8 mouse cellular contexts compared by ENCODE assay signal in genomic region chr8:70544200-70544687, GRCm38 (mm10). TPM values are rescaled to one million over a fixed set of nuclear protein-coding genes. Genes with fewer than 3 reads are reported as not detected.
DNase-seq lines count a peak whose midpoint lies in the region; ATAC-seq lines count a peak whose summit lies in the region.

No protein-coding gene starts in this region.

- H3K36me3 ChIP-seq in embryonic facial prominence, embryonic 11.5 days (replicated peaks; ENCODE audit: control insufficient read depth, insufficient read depth, low read depth, low read length): no peaks in the 10 kb centered on the region
- H3K36me3 ChIP-seq in embryonic facial prominence, embryonic 10.5 days (replicated peaks): peaks cover 3% of the 10 kb centered on the region; the same call in 1 of the 2 replicates

- H3K27ac ChIP-seq in embryonic facial prominence, embryonic 11.5 days (replicated peaks; ENCODE audit: low read depth, low read length): no peak overlapping the region
- no peak overlapping the region for H3K27ac ChIP-seq in embryonic facial prominence, embryonic 10.5 days (replicated peaks)
- H3K27ac ChIP-seq in brown adipose tissue, adult 24 weeks (replicated peaks; ENCODE audit: low read depth, low read length): peak overlapping the region; percentile 83

- H3K27me3 ChIP-seq in embryonic facial prominence, embryonic 11.5 days (ENCODE audit: control insufficient read depth, insufficient read depth, low read length): no peaks in the 10 kb centered on the region
- H3K27me3 ChIP-seq in embryonic facial prominence, embryonic 10.5 days (replicated peaks; ENCODE audit: low read depth, poor library complexity, severe bottlenecking): no peaks in the 10 kb centered on the region

- H3K4me3 ChIP-seq in embryonic facial prominence, embryonic 11.5 days (ENCODE audit: low read depth, low read length): no peak overlapping the region
- H3K4me3 ChIP-seq in embryonic facial prominence, embryonic 10.5 days: no peak overlapping the region
- no peak overlapping the region for H3K4me3 ChIP-seq in brown adipose tissue, adult 24 weeks (ENCODE audit: insufficient read depth, low read depth, low read length)

- DNase-seq in embryonic facial prominence, embryonic 11.5 days (ENCODE audit: low spot score): peak; percentile 14
- no peak for DNase-seq in embryonic facial prominence, embryonic 10.5 days (ENCODE audit: low spot score)
- peak; percentile 57 for DNase-seq in A20 (ENCODE audit: low read depth, low spot score)
- peak; percentile 54 for DNase-seq in kidney, postnatal 14 days
- peak; percentile 55 for DNase-seq in naive thymus-derived CD4-positive, alpha-beta T cell, adult 2 months (ENCODE audit: low read depth)
- no peak for DNase-seq in right cerebral cortex, postnatal 36 days (ENCODE audit: low spot score in 2 of 2)
- DNase-seq in Muller cell, postnatal 12 days (ENCODE audit: inconsistent ontology term): no peak

- H3K9me3 ChIP-seq in embryonic facial prominence, embryonic 11.5 days (replicated peaks; ENCODE audit: control insufficient read depth, low read length): no peaks in the 10 kb centered on the region
- no peaks in the 10 kb centered on the region for H3K9me3 ChIP-seq in embryonic facial prominence, embryonic 10.5 days

- H3K4me2 ChIP-seq in embryonic facial prominence, embryonic 11.5 days (ENCODE audit: low read depth, low read length): no peak overlapping the region

- H3K4me1 ChIP-seq in embryonic facial prominence, embryonic 11.5 days (ENCODE audit: control insufficient read depth, insufficient read depth, low read length): peaks cover 6% of the 10 kb centered on the region
- H3K4me1 ChIP-seq in embryonic facial prominence, embryonic 10.5 days: peaks cover 23% of the 10 kb centered on the region
- H3K4me1 ChIP-seq in brown adipose tissue, adult 24 weeks (ENCODE audit: control insufficient read depth, insufficient read depth, insufficient read length, low read length): peaks cover 47% of the 10 kb centered on the region

- H3K9ac ChIP-seq in embryonic facial prominence, embryonic 11.5 days (replicated peaks; ENCODE audit: low read length): no peak overlapping the region

- 65% methylated on average over 6 of the region's 6 CpGs for WGBS in embryonic facial prominence, embryonic 11.5 days
- 65% methylated on average over 6 of the region's 6 CpGs for WGBS in embryonic facial prominence, embryonic 10.5 days

- ATAC-seq in embryonic facial prominence, embryonic 11.5 days (replicated peaks; ENCODE audit: insufficient number of reproducible peaks, low FRiP score, low TSS enrichment, low read depth): no peak

RNA-seq across cellular contexts. Expression of gene Ell, which starts 5.0 kb away (rescaled TPM):
- 15.3 and 16.1 TPM in 2 replicates for polyA plus RNA-seq in embryonic facial prominence, embryonic 11.5 days (2014; fragmentation: Nextera tagmentation; extraction: Ambion mirVana)
- polyA plus RNA-seq in embryonic facial prominence, embryonic 10.5 days (2016; fragmentation: Nextera tagmentation; extraction: Ambion mirVana): 20.8 and 21.1 TPM in 2 replicates
- 7.3 and 9.1 TPM in 2 replicates for polyA plus RNA-seq in brown adipose tissue, adult 24 weeks (2012; ENCODE audit: insufficient read depth, insufficient read length, missing spikeins)

RNA-seq across cellular contexts. Expression of gene Kxd1, which starts 16.5 kb away (rescaled TPM):
- polyA plus RNA-seq in embryonic facial prominence, embryonic 11.5 days (2014; fragmentation: Nextera tagmentation; extraction: Ambion mirVana): 47.4 and 49.9 TPM in 2 replicates
- polyA plus RNA-seq in embryonic facial prominence, embryonic 10.5 days (2016; fragmentation: Nextera tagmentation; extraction: Ambion mirVana): 49.7 and 51.0 TPM in 2 replicates
- polyA plus RNA-seq in brown adipose tissue, adult 24 weeks (2012; ENCODE audit: insufficient read depth, insufficient read length, missing spikeins): 106 and 116 TPM in 2 replicates

RNA-seq across cellular contexts. Expression of gene Fkbp8, which starts 16.7 kb away (rescaled TPM):
- 175 and 196 TPM in 2 replicates for polyA plus RNA-seq in embryonic facial prominence, embryonic 11.5 days (2014; fragmentation: Nextera tagmentation; extraction: Ambion mirVana)
- polyA plus RNA-seq in embryonic facial prominence, embryonic 10.5 days (2016; fragmentation: Nextera tagmentation; extraction: Ambion mirVana): 278 and 285 TPM in 2 replicates
- polyA plus RNA-seq in brown adipose tissue, adult 24 weeks (2012; ENCODE audit: insufficient read depth, insufficient read length, missing spikeins): 90.9 and 113 TPM in 2 replicates

RNA-seq across cellular contexts. Expression of gene Uba52, which starts 33.6 kb away (rescaled TPM):
- polyA plus RNA-seq in embryonic facial prominence, embryonic 11.5 days (2014; fragmentation: Nextera tagmentation; extraction: Ambion mirVana): 783 and 884 TPM in 2 replicates
- polyA plus RNA-seq in embryonic facial prominence, embryonic 10.5 days (2016; fragmentation: Nextera tagmentation; extraction: Ambion mirVana): 908 and 951 TPM in 2 replicates
- polyA plus RNA-seq in brown adipose tissue, adult 24 weeks (2012; ENCODE audit: insufficient read depth, insufficient read length, missing spikeins): 977 and 1,552 TPM in 2 replicates

RNA-seq across cellular contexts. Expression of gene Rex1bd, which starts 37.7 kb away (rescaled TPM):
- 126 and 140 TPM in 2 replicates for polyA plus RNA-seq in embryonic facial prominence, embryonic 11.5 days (2014; fragmentation: Nextera tagmentation; extraction: Ambion mirVana)
- 118 and 138 TPM in 2 replicates for polyA plus RNA-seq in embryonic facial prominence, embryonic 10.5 days (2016; fragmentation: Nextera tagmentation; extraction: Ambion mirVana)
- polyA plus RNA-seq in brown adipose tissue, adult 24 weeks (2012; ENCODE audit: insufficient read depth, insufficient read length, missing spikeins): 191 and 207 TPM in 2 replicates

Comparison
In these comparisons a context has a peak if more than half of its experiments do, and no peak if none do; other contexts are left out.
1. DNase-seq: peak in embryonic facial prominence, embryonic 11.5 days (single experiment), A20 (single experiment), kidney, postnatal 14 days (single experiment) and naive thymus-derived CD4-positive, alpha-beta T cell, adult 2 months (single experiment); none in embryonic facial prominence, embryonic 10.5 days (single experiment), right cerebral cortex, postnatal 36 days (0 of 2) and Muller cell, postnatal 12 days (single experiment).